Mouse (Mus musculus): Measurements from ENCODE around the gene Met.

DNA sequence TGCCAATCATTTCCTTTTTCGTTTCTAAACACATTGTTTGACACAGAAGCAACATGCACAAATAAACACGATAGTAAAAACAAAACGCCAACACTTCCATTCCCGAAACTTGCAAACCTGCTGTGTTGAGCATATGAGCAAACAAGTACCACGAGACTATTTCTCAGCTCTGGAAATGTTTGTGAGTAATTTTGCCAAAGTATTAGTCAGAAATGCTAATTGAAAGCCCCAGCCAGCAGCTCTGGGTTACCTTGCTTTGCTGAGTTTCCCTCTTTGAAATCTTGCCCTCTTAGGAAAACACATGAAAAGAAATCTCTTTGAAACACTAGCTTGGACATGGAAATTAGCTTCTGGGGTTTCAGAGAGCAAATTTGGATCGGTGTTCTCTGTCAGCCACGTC lies 45.4 kb upstream of the Met start:
- TF ChIP-seq CTCF (IDR thresholded peaks at IDR 0.05) (no peak), EP300 (IDR thresholded peaks at IDR 0.05) (no peak)

Measured in lung, postnatal 0 days (tissue).